Mouse (Mus musculus): ENCODE measurements at regions not wholly inside any gene's neighbourhood (a gene's known extent, or its start where the extent isn't known, plus 50 kb on each side); places are given as distances from the start of the nearest gene placed in this dataset.
A peak's percentile ranks its signal among the peaks of the same experiment; 100 is the strongest.

GRCm38 (mm10) chr14:25126544-25126943, 332.4 kb upstream of the Zmiz1 start:
- Histone ChIP-seq H3K4me1 (ENCODE audit: control insufficient read depth, insufficient read depth) (no peaks in the 10 kb centered on the region), H3K4me2 (ENCODE audit: low read depth, low read length) (no peak overlapping the region), H3K27ac (ENCODE audit: low read depth) (no peak overlapping the region), H3K9ac (replicated peaks; ENCODE audit: low read depth, low read length) (no peak overlapping the region), H3K27me3 (ENCODE audit: control insufficient read depth, insufficient read depth, low read length) (no peaks in the 10 kb centered on the region), H3K9me3 (replicated peaks; ENCODE audit: control insufficient read depth, low read length) (no peaks in the 10 kb centered on the region), H3K36me3 (replicated peaks; ENCODE audit: control insufficient read depth, insufficient read depth, low read length) (no peaks in the 10 kb centered on the region), H3K4me3 (ENCODE audit: low read depth, low read length) (no peak overlapping the region)
- TF ChIP-seq CTCF (IDR thresholded peaks at IDR 0.05; ENCODE audit: low read depth) (no peak), EP300 (IDR thresholded peaks at IDR 0.05; ENCODE audit: low read depth) (no peak)
- 80% methylated on average over 7 of the region's 7 CpGs for WGBS
- DNase-seq (ENCODE audit: low spot score) (no peak), ATAC-seq (ENCODE audit: insufficient read depth, low read depth) (no peak)

DNA sequence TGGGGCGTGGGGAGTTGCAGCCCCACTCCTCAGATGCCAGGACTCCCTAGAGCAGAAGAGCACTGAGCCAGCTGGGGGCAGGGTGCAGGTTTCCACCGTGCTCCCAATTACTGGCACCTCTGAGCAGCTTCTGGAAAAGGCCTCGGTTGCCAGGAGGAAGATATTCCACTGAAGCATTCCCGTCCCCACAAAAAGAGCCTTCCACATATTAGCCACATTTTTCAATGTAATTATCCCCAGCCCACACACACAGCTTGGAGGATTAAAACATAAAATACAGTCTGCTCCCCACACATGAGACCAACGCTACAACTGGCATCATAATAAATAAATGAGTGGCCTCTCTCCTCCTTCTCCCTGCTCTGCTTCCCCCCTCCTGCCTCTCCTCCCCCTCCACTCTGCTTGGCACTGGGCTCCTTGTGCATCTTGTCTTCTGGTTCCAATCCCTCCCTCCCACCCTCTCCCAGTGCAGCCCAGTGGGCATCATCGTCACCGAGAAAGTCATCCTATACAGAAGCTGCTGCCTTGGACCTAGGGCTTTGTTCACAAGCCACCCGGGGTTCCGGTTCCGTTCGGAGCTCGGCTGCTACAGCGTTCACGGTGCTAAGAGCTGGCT, 331.3 kb upstream of the Zmiz1 start:
- no peak overlapping the region for H3K9ac ChIP-seq (replicated peaks; ENCODE audit: low read depth, low read length)
- H3K4me3 ChIP-seq (ENCODE audit: low read depth, low read length): no peak overlapping the region
- no peaks in the 10 kb centered on the region for H3K9me3 ChIP-seq (replicated peaks; ENCODE audit: control insufficient read depth, low read length)
- WGBS: 62% methylated on average over 14 of the region's 14 CpGs
- TF ChIP-seq CTCF (IDR thresholded peaks at IDR 0.05; ENCODE audit: low read depth) (no peak), EP300 (IDR thresholded peaks at IDR 0.05; ENCODE audit: low read depth) (no peak)
- H3K36me3 ChIP-seq (replicated peaks; ENCODE audit: control insufficient read depth, insufficient read depth, low read length): no peaks in the 10 kb centered on the region
- H3K27ac ChIP-seq (ENCODE audit: low read depth): no peak overlapping the region
- no peak for ATAC-seq (ENCODE audit: insufficient read depth, low read depth)
- H3K27me3 ChIP-seq (ENCODE audit: control insufficient read depth, insufficient read depth, low read length): no peaks in the 10 kb centered on the region
- no peak overlapping the region for H3K4me2 ChIP-seq (ENCODE audit: low read depth, low read length)
- no peaks in the 10 kb centered on the region for H3K4me1 ChIP-seq (ENCODE audit: control insufficient read depth, insufficient read depth)
- DNase-seq (ENCODE audit: low spot score): no peak

DNA sequence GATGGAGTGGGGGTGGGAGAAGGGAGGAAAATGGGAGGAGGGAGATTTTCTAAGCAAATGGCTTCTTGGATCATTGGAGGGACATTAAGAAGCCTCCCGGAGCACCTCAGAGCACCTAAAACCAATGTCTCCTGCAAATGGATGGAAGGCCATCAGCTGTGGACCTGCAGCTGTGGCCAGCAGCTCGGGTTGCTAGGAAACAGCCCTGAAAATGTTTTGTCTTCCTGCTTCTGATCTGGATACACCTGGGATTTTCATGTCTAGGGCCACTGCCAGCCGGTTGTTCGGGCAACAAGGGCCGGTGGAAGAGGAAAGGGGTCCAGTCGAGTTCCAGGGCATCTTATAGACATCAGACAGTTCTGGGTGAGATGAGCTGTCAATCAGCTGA, 330.8 kb upstream of the Zmiz1 start:
- TF ChIP-seq CTCF (IDR thresholded peaks at IDR 0.05; ENCODE audit: low read depth) (no peak), EP300 (IDR thresholded peaks at IDR 0.05; ENCODE audit: low read depth) (no peak)
- 67% methylated on average over 6 of the region's 6 CpGs for WGBS
- no peak for DNase-seq (ENCODE audit: low spot score)

DNA sequence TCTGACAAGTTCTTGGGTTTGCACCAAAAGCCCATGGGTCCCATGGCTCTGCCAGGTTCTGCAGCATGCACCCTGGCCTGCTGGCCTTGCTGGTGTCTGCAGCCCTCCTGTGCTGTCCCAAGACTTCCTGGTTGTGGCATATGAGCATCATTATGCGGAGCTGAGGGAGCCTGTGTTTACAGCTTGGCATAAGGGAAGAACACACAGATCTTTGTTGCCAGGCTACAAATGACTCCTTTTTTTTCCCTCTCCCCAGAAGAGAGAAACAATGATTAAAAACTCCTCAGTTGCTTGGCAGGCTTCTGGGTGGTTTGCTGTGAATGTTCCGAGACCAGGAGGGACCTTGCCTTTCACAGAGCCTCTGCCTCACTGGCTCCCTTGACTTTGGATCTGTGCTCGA, 323.6 kb upstream of the Zmiz1 start:
- no peak overlapping the region for H3K4me3 ChIP-seq (ENCODE audit: low read depth, low read length)
- peaks cover 7% of the 10 kb centered on the region; the same call in 1 of the 2 replicates for H3K4me1 ChIP-seq (ENCODE audit: control insufficient read depth, insufficient read depth)
- 89% methylated on average over 3 of the region's 3 CpGs for WGBS
- H3K9ac ChIP-seq (replicated peaks; ENCODE audit: low read depth, low read length): no peak overlapping the region
- H3K4me2 ChIP-seq (ENCODE audit: low read depth, low read length): no peak overlapping the region
- H3K27ac ChIP-seq (ENCODE audit: low read depth): no peak overlapping the region
- H3K36me3 ChIP-seq (replicated peaks; ENCODE audit: control insufficient read depth, insufficient read depth, low read length): no peaks in the 10 kb centered on the region
- ATAC-seq (ENCODE audit: insufficient read depth, low read depth): no peak
- H3K27me3 ChIP-seq (ENCODE audit: control insufficient read depth, insufficient read depth, low read length): no peaks in the 10 kb centered on the region
- TF ChIP-seq CTCF (IDR thresholded peaks at IDR 0.05; ENCODE audit: low read depth) (no peak), EP300 (IDR thresholded peaks at IDR 0.05; ENCODE audit: low read depth) (no peak)
- DNase-seq (ENCODE audit: low spot score): no peak
- H3K9me3 ChIP-seq (replicated peaks; ENCODE audit: control insufficient read depth, low read length): peaks cover 9% of the 10 kb centered on the region; the same call in 1 of the 2 replicates

More for the DNA sequence above, 330.8 kb upstream of the Zmiz1 start:
- ATAC-seq (ENCODE audit: insufficient read depth, low read depth): no peak
- H3K4me1 ChIP-seq (ENCODE audit: control insufficient read depth, insufficient read depth): no peaks in the 10 kb centered on the region
- no peak overlapping the region for H3K27ac ChIP-seq (ENCODE audit: low read depth)
- no peaks in the 10 kb centered on the region for H3K9me3 ChIP-seq (replicated peaks; ENCODE audit: control insufficient read depth, low read length)
- no peaks in the 10 kb centered on the region for H3K36me3 ChIP-seq (replicated peaks; ENCODE audit: control insufficient read depth, insufficient read depth, low read length)
- no peak overlapping the region for H3K4me2 ChIP-seq (ENCODE audit: low read depth, low read length)
- H3K27me3 ChIP-seq (ENCODE audit: control insufficient read depth, insufficient read depth, low read length): no peaks in the 10 kb centered on the region
- no peak overlapping the region for H3K4me3 ChIP-seq (ENCODE audit: low read depth, low read length)
- H3K9ac ChIP-seq (replicated peaks; ENCODE audit: low read depth, low read length): no peak overlapping the region

DNA sequence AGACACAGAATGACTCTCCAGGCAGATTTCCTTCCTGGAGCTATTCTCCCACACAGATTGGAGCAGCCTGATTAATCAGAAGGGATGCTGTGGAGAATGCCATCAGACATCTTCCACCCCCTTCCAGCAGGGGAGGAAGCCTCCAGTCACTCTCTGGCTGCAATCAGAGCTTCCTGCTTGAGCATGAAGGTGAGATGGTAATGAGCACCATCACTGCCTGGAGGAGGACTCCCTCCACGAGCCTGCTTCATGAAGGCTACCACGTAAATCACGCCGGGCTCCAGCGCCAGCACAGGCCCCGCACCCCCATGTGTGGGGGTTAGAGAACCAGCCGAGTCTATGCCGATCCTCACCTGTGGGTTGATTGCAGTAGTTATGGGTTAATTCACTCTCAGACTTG, 321.7 kb upstream of the Zmiz1 start:
- no peak for DNase-seq (ENCODE audit: low spot score)
- TF ChIP-seq EP300 (IDR thresholded peaks at IDR 0.05; ENCODE audit: low read depth) (no peak), CTCF (IDR thresholded peaks at IDR 0.05; ENCODE audit: low read depth) (no peak)
- Histone ChIP-seq H3K27me3 (ENCODE audit: control insufficient read depth, insufficient read depth, low read length) (no peaks in the 10 kb centered on the region), H3K27ac (ENCODE audit: low read depth) (no peak overlapping the region), H3K9me3 (replicated peaks; ENCODE audit: control insufficient read depth, low read length) (peaks cover 9% of the 10 kb centered on the region; the same call in 1 of the 2 replicates), H3K4me3 (ENCODE audit: low read depth, low read length) (no peak overlapping the region), H3K9ac (replicated peaks; ENCODE audit: low read depth, low read length) (no peak overlapping the region), H3K4me1 (ENCODE audit: control insufficient read depth, insufficient read depth) (peaks cover 11% of the 10 kb centered on the region; the same call in 1 of the 2 replicates), H3K4me2 (ENCODE audit: low read depth, low read length) (no peak overlapping the region), H3K36me3 (replicated peaks; ENCODE audit: control insufficient read depth, insufficient read depth, low read length) (no peaks in the 10 kb centered on the region)
- whole genome bisulfite sequencing: 92% methylated on average over 8 of the region's 8 CpGs
- no peak for ATAC-seq (ENCODE audit: insufficient read depth, low read depth)

DNA sequence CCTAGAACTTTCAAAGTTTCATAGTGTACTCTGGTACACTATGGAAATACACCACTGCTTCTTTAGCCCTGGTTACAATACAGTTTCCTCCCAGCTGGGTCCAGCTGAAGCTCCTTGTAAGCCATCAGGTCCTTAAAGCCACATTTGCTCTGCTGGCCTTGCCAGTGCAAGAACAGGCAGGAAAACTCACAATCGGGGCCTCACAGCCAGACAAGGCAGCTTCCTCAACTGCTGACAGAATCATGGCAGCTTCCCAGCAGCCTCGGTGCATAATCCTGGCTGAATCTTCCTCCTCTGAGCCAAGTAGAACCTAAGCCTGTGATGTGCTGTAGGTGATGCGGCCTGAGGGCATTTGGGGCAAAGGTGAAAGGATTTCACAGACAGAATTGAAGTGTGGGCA, 320.5 kb upstream of the Zmiz1 start:
- Histone ChIP-seq H3K9ac (replicated peaks; ENCODE audit: low read depth, low read length) (no peak overlapping the region), H3K4me2 (ENCODE audit: low read depth, low read length) (no peak overlapping the region), H3K27me3 (ENCODE audit: control insufficient read depth, insufficient read depth, low read length) (no peaks in the 10 kb centered on the region), H3K27ac (ENCODE audit: low read depth) (no peak overlapping the region), H3K9me3 (replicated peaks; ENCODE audit: control insufficient read depth, low read length) (peaks cover 6% of the 10 kb centered on the region; the same call in 1 of the 2 replicates), H3K4me3 (ENCODE audit: low read depth, low read length) (no peak overlapping the region), H3K36me3 (replicated peaks; ENCODE audit: control insufficient read depth, insufficient read depth, low read length) (no peaks in the 10 kb centered on the region), H3K4me1 (ENCODE audit: control insufficient read depth, insufficient read depth) (peaks cover 11% of the 10 kb centered on the region; the same call in 1 of the 2 replicates)
- ATAC-seq (ENCODE audit: insufficient read depth, low read depth) (peak; percentile 36), DNase-seq (ENCODE audit: low spot score) (peak; percentile 27)
- no peak for TF ChIP-seq EP300 (IDR thresholded peaks at IDR 0.05; ENCODE audit: low read depth)
- no peak for TF ChIP-seq CTCF (IDR thresholded peaks at IDR 0.05; ENCODE audit: low read depth)
- 23% methylated on average over 3 of the region's 3 CpGs for WGBS
